Mouse (Mus musculus): ENCODE measurements around the gene Golga4. TPM values are rescaled to one million over a fixed set of nuclear protein-coding genes. Genes with fewer than 3 reads are reported as not detected.

The Golga4 gene
- total RNA-seq, 2 experiments from 2014 or later = 262 to 330 TPM

DNA sequence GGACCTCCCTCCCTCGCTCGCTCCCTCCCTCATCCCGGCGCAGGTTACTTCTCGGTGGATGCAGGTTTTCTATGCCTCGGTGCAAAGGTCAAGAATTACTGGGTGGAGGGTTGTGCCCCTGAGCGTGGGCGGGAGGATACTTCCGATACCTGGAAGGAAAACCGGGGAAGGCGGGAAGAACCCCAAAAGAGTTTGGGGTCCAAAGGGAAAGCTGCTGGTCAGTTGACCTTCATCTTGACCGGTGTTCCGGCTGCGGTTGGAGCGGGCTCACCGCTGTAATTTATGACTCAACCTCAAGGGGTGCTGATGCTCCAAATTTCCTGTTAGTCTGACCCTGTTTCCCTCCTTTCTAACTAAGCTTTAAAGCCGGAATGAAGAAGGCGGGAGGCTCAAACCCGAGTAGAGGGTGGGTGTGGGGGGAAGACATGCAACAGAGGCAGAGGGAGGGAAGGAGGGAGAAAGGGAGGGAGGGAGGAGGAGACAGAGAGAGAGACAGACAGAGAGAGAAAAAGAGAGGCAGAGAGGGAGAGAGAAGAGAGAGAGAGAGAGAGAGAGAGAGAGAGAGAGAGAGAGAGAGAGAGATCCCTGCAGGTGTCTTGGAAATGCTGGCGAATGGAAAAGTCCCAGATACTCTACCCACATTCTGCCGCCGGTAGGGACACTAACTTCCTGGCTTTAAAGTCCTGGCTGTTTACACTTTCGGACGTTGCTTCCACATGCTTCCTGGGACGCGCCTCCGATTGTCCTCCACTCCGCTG is 17.8 kb upstream of the Golga4 start:
- no peak for DNase-seq
- intact Hi-C loops (cut with DNase I) = no loop called here

DNA sequence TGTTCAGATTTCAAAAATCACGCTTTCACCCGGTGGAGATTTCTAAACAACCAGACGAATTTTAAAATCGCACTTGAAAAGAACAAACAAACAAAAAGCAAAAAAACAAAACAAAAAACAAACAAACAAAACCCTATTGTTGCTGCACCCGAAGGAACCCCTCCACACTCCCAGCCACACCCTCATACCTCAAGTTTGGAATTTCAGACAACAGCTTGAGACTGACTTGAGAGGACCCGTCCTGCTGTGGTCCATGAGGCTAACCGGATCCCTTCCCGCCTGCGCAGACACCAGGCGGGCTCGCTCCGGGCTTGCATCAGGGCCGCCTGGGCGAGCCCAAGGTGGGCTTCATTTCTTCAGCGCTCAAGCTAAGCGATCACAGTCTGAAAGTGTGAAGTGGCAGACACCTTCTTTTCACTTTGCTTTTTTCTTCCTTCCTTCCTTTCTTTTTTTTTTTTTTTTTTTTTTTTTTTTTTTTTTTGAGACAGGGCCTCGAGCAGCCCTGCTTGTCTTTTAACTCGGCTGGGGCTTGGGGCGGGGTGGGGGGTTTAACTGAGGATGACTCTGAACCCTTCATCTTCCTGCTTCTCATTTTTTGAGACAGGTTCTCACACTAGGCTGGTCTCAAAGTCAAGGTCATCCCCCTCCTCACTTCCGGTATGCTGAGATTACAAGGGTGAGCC is 17.0 kb upstream of the Golga4 start:
- no peak for DNase-seq
- intact Hi-C loops (cut with DNase I) = no loop called here

DNA sequence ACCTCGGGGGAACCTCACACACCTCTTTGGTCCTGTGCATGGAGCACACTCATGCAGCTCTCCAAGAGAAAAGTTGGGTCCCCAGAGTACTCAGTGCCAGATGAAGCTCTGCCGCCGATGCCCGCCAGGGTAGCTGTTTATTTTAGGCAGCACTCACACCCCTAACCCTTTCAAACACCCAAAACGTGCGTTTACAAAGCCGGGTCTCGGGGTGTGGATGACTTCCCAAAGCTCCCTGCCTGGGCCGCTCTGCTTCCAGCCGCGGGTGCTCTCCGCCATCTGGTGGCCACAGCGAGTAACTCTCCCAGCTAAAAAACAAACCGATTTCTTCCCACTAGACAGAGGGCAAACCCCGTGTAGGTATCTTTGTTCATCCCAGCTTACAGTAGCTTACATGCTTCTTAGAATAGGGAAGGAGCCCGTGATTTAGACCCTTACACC is 16.5 kb upstream of the Golga4 start:
- intact Hi-C loops (cut with DNase I) = loop anchor here (5.0 kb wide), 1 partner anchor 437 kb away; no protein-coding TSS in a partner anchor

DNA sequence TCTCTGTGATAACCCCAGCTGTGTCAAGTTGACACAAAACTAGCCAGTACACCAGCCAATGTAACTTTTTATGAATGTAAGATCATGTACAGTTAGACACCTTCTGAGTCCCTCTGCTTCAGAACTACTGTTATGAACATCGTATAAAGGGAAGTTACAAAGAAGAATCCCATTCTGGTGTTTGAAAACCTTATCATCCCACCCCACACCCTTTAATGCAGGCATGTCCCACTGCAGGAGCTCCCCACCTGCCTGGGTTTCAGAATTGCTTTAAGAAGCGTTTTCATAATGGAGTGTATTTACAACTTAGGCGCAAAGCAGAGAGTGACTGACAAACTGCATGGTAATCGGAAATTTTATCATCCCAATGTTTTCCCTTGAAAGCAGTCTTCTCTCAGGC is 14.9 kb upstream of the Golga4 start:
- intact Hi-C loops (cut with DNase I) = loop anchor here (5.0 kb wide), 1 partner anchor 439 kb away; no protein-coding TSS in a partner anchor

More for the DNA sequence above, 16.5 kb upstream of the Golga4 start:
- peak; percentile 58 to 62 for DNase-seq

DNA sequence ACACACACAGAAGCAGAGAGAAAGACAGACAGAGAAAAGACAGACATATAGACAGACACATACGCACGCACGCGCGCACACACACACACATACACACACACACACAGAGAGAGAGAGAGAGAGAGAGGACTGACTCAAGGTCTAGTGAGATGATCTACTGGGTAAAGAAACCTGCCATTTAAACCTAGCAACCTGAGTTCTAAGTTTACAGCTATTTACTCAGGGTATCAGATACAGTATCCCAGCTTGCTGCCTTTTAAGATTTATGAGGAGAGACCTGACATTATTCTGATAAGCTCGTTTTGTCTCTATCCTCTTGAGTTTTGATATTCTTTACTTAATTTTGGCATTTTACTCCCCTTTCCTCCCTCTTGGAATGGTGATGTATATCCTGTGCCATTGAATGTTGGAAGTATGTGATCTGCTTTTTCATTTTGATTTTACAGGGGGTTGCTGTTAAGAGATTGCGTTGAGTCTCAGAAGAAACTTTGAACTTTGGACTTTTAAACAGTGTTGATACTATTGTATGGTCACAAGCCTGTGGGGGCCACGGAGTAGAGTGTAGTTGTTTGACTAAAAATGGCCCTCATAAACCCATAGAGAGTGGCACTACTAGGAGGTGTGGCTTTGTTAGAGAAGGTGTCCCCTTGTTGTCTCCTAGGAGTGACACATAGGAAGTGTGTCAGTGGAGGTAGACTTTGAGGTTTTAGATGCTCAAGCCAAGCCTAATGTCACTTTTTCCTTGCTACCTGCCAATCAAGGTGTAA is 13.0 kb upstream of the Golga4 start:
- intact Hi-C loops (cut with DNase I) = loop anchor here (5.0 kb wide), 1 partner anchor 441 kb away; no protein-coding TSS in a partner anchor
- no peak for DNase-seq

More for the DNA sequence above, 14.9 kb upstream of the Golga4 start:
- no peak for DNase-seq

DNA sequence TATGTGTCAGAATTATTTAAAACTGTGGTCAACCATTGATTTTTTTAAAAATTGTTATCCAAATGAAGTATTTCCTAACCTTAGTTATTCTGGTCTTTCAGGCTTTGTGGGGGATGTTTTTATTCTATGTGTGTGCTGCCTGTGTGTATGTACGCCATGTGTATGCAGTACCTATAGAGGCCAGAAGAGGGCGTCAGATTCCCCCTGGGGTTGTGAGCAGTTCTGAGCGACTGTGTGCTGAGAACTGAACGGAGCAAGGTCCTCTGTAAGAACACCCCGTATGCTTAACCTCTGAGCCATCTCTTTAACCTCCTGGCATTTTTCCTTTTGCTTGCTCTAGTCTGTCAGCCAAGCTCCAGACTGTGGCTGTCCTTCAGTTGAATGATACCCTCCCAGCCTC is 12.0 kb upstream of the Golga4 start:
- intact Hi-C loops (cut with DNase I) = loop anchor here (5.0 kb wide), 1 partner anchor 442 kb away; no protein-coding TSS in a partner anchor
- no peak for DNase-seq

DNA sequence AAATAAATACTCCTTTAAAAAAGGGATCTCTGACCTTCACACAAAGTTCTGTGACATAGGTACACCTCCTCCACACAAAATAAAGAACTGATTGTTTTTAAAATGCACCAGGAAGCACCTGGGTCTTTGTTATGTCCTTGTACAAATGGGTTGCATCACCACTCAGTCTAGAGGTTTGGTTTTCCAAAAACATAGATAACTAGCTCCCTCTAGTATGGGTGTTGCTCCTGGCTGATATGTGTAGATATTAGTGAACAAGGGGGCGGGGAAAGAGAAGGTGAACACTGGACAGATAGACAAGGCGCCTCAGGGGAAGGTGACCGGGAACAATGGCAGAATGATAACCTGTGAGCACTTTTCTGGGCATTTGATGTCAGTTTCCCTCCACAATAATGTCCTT is 10.1 kb upstream of the Golga4 start:
- DNase-seq = no peak
- intact Hi-C loops (cut with DNase I) = no loop called here

DNA sequence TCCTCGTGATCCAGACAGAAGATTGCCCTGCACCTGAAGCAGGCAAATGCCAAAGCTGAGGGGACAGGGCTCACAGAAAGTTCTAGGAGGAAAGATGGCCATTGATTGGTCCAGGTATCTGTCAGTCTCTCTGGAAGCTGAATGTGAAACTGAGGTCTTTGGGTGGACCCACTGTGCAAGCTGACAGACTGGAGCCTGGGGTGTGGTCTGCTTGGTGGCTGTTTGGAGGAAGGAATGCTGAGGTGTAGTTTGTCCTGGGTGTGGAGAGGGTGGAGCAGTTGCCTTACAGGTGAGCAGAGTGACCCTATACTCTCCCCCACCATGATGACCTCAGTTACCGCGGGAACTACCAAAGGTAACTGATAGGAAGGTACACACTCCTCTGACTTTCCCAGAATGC is 9.1 kb upstream of the Golga4 start:
- intact Hi-C loops (cut with DNase I) = no loop called here
- no peak for DNase-seq

DNA sequence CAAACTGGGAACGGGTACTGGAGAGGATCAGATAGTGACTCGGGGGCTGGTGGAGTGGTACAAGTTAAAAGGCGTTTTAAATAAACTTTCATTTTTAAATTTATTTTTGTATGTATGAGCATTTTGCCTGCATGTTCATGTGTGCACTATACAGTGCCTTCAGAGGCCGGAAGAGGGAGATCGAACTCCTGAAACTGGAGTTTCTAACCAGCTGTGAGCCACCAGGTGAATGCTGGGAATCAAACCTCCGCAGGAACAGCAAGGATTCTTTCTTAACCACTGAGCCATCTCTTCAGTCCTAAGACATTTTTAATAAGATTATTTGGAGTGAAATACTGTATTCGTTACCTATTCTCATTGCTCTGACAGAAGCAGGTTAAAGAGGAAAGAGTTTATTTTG is 8.0 kb upstream of the Golga4 start:
- intact Hi-C loops (cut with DNase I) = no loop called here
- DNase-seq = no peak

DNA sequence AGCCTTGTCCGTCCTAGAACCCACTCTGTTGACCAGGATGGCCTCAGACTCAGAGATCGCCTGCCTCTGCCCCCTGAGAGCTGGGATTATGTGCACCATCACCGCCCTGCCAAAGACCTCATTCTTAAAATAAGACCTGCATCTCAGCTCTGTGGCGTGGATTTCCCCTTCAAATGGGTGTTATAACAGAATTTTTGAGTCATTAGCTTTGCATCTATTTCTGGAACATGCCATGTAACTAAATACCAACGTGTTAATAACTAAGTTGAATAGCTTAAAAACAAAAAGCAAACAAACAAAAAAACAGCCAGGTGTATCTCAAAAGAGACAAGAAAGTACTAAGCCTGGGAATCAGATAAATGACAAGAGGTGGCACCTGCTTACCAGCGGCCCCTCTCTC is 5.1 kb upstream of the Golga4 start:
- intact Hi-C loops (cut with DNase I) = no loop called here
- no peak for DNase-seq

DNA sequence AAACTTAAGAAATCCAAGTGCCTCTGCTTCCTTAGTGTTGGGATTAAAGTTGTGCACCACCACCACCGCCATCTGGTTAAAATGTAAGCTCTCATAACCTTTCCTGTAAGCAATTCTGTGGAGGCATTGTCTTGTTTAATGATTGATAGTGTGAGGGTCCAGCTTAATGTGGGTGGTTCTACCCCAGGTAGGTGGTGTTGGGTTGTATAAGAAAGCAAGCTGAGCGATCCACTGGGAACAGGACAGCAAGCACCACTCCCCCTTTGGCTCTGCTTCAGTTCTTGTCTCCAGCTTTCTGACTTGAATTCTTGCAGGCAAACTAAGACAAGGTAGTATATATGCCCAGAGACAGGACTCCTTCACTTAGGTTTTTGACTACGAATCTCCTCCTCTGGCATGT is 1.4 kb upstream of the Golga4 start:
- intact Hi-C loops (cut with DNase I) = no loop called here
- DNase-seq = no peak

DNA sequence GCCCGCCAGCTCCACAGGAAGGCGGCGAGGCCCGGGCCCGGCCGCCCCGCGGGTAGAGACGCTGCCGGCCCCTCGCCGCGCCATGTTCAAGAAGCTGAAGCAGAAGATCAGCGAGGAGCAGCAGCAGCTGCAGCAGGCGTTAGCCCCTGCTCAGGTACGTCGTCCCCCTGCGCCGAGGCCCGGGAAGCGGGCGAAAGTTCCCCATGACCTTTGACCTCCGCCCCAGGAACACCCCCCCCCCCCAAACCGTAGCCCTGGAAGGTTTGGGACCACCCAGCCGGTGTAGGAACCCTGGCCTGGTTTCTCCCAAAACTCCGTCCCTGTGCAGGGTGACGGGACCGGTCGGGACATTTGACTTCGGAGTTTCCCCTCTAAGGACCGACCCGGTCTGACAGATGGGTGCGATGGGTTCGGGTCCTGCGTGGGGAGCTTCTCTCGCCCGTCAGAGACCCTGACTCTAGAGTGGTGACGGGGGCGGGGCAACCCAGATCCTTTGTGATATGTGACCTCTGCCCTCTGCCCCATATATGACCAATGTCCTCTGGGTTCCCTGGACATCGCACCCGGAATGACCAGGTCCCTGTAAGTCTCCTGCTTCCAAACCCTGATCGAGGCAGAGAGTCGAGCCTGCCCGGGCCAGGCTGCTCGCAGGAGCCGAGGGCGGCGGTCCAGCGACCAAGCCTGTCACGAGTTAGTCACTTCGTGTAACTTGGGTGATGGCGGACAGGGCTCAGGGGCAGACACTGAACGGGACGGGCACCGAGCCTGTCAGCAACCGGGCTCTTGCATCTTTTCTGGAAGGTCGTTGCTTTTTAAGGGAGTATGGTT is 551 bp downstream of the Golga4 start:
- intact Hi-C loops (cut with DNase I) = no loop called here
- peak in 1 of 2 experiments; percentile 23 for DNase-seq

DNA sequence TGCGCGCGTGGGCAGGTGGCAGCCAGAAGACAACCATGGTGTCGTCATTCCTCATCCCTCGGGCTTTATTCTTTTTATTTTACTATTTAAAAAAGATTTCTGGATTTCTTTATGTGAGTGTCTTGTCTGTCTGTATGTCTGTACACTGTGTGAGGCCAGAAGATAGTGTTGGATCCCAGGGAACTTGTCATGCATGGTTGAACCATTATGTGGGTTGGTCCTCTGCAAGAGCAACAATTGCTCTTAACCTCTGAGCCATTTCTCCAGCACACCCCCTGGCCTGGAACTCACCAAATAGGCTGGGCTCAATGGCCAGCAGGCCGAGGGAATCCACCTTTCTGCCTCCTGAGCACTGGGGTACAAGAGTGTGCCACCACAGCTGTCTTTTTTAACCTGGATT is 1.5 kb downstream of the Golga4 start:
- intact Hi-C loops (cut with DNase I) = no loop called here
- DNase-seq = no peak

DNA sequence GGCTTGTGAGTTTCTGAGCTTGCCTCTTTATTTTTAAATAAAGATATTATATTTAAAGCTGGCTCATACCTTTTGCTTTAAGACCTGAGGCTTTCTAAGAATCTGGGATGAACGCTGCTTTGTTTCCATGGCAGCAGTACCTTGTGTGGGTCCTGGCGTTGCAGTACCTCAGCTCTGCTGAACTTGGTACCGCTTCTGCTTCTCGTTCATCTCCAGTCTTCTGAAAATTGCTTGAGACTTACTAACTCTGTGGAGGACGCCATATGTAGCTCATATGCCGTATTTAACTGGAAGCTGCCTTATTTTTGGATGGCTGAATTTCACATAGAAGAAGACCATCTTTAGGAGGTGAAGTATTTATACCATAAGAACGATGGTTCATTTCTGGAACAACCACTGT is 2.5 kb downstream of the Golga4 start:
- intact Hi-C loops (cut with DNase I) = no loop called here

DNA sequence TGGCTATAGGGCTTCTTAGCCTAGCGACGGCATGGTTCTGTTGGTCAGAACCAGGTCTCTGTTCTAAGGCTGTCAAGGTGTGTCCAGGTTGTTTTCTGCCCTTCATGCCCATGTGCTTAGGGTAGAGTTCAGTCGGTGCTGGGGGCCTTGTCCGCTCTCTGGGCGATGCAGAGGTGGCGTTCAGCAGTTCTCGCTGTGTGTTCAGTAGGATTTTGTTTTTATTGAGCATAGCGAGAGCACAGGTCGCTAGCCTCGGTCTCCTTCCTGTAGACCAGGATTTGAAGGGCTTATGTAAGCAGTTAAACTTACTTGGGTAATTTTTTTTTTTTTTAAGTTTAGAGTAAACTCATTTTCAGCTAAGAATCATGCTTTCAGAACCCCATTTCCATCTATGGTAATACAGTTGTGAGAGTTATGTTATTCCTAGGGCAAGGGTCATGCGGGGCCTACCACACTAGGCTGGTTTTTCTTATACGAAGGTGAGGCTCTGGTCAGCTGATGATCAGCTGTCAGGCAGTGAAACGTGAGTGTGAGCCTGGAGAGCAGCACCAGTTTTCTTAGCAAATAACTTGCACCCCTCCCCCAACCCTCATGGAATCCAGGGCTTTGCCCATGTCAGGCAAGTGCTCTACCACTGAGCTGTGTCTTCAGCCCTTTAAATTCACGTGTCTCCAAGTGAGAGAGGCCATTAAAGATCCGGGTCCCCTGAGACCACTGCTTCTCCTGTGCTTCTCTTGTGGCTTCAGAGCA is 5.0 kb downstream of the Golga4 start:
- intact Hi-C loops (cut with DNase I) = no loop called here

More for the DNA sequence above, 2.5 kb downstream of the Golga4 start:
- DNase-seq = no peak

DNA sequence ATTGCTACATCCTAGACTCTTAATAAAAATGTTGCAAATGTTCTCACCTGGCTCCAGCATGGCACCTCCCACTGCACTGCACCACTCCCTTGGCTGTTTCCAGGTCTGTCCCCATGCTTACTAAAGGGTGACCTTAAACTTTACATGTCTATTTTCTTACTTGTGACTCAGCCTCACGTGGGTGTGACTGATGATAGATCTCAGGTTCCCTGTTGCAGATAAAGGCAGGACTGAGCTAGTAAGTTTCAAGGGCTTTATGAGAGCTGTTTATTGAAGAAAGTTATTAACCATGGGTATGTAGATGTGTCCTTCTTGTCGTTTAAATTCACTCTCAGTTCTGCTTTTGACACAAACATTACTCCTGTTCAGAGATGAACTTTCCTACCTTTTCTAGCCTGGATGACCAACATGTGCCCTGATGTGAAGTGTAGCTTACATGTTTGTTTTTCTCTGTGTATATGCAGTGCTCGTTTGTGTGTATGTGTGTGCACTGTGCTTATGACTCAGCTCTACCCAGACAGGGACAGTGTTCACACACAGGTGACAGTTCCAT is 6.7 kb downstream of the Golga4 start:
- intact Hi-C loops (cut with DNase I) = no loop called here
- DNase-seq = no peak

More for the DNA sequence above, 5.0 kb downstream of the Golga4 start:
- DNase-seq = no peak

DNA sequence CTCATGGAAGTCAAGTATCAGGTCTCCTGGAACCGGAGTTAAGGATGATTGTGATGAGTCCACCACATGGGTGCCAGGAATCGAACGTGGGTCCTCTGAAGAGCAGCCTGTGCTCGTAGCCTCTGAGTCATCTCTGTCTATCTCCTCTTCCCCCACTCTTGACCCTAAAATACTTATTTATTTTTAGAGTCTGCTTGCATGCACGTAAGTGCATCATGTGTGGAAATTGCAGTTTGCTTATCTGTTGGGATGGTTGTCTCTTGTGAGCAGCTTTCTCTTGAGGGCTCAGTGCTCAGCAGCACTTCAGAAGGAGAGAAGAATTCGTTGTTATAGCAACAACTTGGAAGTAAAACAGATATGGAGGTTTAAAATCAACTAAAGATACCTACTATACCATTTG is 9.4 kb downstream of the Golga4 start:
- intact Hi-C loops (cut with DNase I) = no loop called here

DNA sequence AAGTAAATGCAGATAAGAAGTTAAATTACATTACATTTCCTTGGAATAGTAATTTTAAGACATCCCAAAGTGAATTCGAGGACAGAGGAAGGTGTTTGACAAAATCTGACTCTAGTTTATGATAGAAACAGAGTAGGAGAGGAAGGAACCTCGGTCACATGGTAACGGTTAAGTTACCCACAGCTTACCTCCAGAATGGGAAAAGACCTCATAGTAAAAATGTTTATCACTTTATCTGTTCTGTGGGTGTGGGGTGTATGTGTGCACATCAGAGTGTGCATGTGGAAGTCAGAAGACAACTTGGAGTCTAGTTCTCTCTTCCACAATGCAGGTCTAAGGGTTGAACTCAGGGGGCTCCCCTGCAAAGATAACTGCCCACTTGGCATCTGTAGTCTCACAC is 10.1 kb downstream of the Golga4 start:
- intact Hi-C loops (cut with DNase I) = no loop called here

More for the DNA sequence above, 9.4 kb downstream of the Golga4 start:
- DNase-seq = no peak

DNA sequence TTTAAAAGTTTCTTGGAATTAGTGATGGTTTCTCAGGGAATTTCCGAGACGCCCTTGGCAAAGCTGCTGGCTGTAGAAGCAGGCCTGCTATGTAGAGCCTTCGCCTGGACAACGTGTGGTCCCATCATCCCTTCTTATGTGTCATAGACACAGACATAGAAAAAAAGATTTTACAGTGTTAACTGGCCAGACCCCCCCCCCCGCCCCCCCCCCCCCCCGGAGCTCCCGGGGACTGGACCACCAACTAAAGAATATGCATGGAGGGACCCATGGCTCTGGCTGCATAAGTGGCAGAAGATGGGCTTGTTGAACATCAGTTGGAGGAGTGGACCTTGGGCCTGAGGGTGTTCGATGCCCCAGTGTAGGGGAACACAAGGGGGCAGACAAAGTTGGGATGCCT is 11.6 kb downstream of the Golga4 start:
- intact Hi-C loops (cut with DNase I) = no loop called here
- DNase-seq = no peak

More for the DNA sequence above, 10.1 kb downstream of the Golga4 start:
- DNase-seq = no peak

Data from gastrocnemius, postnatal 36 days (tissue).